Mouse (Mus musculus): ENCODE results near the gene Ranbp17. TPM values are rescaled to one million over a fixed set of nuclear protein-coding genes. Genes with fewer than 3 reads are reported as not detected.

Ranbp17 gene
- total and polyA plus RNA-seq, 3 experiments, result 0.09 TPM; not detected in 2

DNA sequence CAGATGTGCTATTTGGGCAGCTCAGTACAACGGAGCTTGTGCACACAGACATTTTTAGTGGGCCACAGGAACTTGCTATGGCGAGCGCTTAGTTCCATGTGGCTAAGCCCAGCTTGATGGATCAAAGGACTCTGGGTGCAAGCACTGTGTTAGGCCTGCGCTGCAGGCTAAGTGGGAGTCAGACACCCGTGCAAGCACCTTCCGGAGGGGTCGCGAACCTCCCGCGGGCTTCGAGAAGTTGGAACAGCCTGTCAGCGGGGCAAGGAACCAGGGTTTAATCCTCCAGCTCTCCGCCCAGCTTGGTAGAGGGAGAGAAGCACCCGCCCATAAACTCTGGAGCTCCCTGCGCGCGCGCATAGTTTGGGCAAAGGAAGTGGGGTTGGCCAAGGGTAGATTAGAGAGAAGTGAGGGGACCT is 332.8 kb downstream of the Ranbp17 start:
- in situ Hi-C loops (cut with MboI; ENCODE audit: low pct_ligation_motif_present, low pct_unique_long_range_greater_than_20kb, low sequenced_read_pairs) (no loop called here), dilution Hi-C loops (cut with MboI; ENCODE audit: extremely low pct_ligation_motif_present, extremely low pct_unique_long_range_greater_than_20kb, low sequenced_read_pairs) (no loop called here)
- Histone ChIP-seq H3K79me2 (replicated peaks; ENCODE audit: control insufficient read depth, extremely low read depth, insufficient read depth, poor library complexity, severe bottlenecking) (no peaks in the 10 kb centered on the region), H3K4me3 (replicated peaks in 1 of 3; ENCODE audit: low read depth in 2 of 3, low read length in 2 of 3, poor library complexity in 1 of 3) (no peak overlapping the region), H3K36me3 (replicated peaks in 1 of 2; ENCODE audit: control insufficient read depth in 1 of 2, insufficient read depth in 1 of 2, low read length in 1 of 2) (no peaks in the 10 kb centered on the region), H3K9ac (ENCODE audit: insufficient read depth, low read depth) (no peak overlapping the region), H3K27ac (ENCODE audit: insufficient read depth, low read depth) (no peak overlapping the region), H3K9me3 (replicated peaks; ENCODE audit: low read length) (no peaks in the 10 kb centered on the region), H3K4me1 (ENCODE audit: control insufficient read depth in 1 of 2, insufficient read depth in 2 of 2) (peaks cover 2 to 25% of the 10 kb centered on the region in 2 experiments), H3K4me2 (ENCODE audit: insufficient read depth, low read depth, poor library complexity, severe bottlenecking) (no peak overlapping the region), H3K27me3 (replicated peaks) (no peaks in the 10 kb centered on the region)
- DNase-seq (ENCODE audit: extremely low read depth), result no peak
- TF ChIP-seq HCFC1 (IDR thresholded peaks at IDR 0.05; ENCODE audit: low read depth, low read length) (no peak), PAX5 (IDR thresholded peaks at IDR 0.05; ENCODE audit: low read length) (no peak), ZC3H11A (IDR thresholded peaks at IDR 0.05; ENCODE audit: low read depth, low read length) (no peak)

- Histone ChIP-seq H3K9ac (ENCODE audit: insufficient read depth, low read depth) (no peak overlapping the region), H3K9me3 (replicated peaks; ENCODE audit: low read length) (no peaks in the 10 kb centered on the region), H3K27me3 (replicated peaks) (no peaks in the 10 kb centered on the region), H3K4me2 (ENCODE audit: insufficient read depth, low read depth, poor library complexity, severe bottlenecking) (no peak overlapping the region), H3K79me2 (replicated peaks; ENCODE audit: control insufficient read depth, extremely low read depth, insufficient read depth, poor library complexity, severe bottlenecking) (no peaks in the 10 kb centered on the region), H3K36me3 (replicated peaks in 1 of 2; ENCODE audit: control insufficient read depth in 1 of 2, insufficient read depth in 1 of 2, low read length in 1 of 2) (no peaks in the 10 kb centered on the region), H3K4me1 (ENCODE audit: control insufficient read depth in 1 of 2, insufficient read depth in 2 of 2) (peaks cover 2 to 25% of the 10 kb centered on the region in 2 experiments), H3K27ac (ENCODE audit: insufficient read depth, low read depth) (no peak overlapping the region), H3K4me3 (replicated peaks in 1 of 3; ENCODE audit: low read depth in 2 of 3, low read length in 2 of 3, poor library complexity in 1 of 3) (no peak overlapping the region)
- dilution Hi-C loops (cut with MboI; ENCODE audit: extremely low pct_ligation_motif_present, extremely low pct_unique_long_range_greater_than_20kb, low sequenced_read_pairs), result no loop called here
- in situ Hi-C loops (cut with MboI; ENCODE audit: low pct_ligation_motif_present, low pct_unique_long_range_greater_than_20kb, low sequenced_read_pairs), result loop anchor here (5.0 to 10.0 kb wide), 4 partner anchors 117 to 535 kb away; no protein-coding TSS in a partner anchor
- DNase-seq (ENCODE audit: extremely low read depth), result no peak
- no peak for TF ChIP-seq GABPA (IDR thresholded peaks at IDR 0.05; ENCODE audit: insufficient replicate concordance, low read depth, low read length)
- TF ChIP-seq TCF12 (IDR thresholded peaks at IDR 0.05; ENCODE audit: low read depth, low read length), result no peak
- TF ChIP-seq MAX (IDR thresholded peaks at IDR 0.05; ENCODE audit: low read length), result no peak
- no peak for TF ChIP-seq ZC3H11A (IDR thresholded peaks at IDR 0.05; ENCODE audit: low read depth, low read length)
- TF ChIP-seq ELF1 (IDR thresholded peaks at IDR 0.05; ENCODE audit: low read depth, low read length), result no peak
- no peak for TF ChIP-seq MAFK (IDR thresholded peaks at IDR 0.05; ENCODE audit: insufficient replicate concordance, low read length)
- TF ChIP-seq JUN (IDR thresholded peaks at IDR 0.05; ENCODE audit: insufficient read depth, low read depth, low read length), result no peak
- TF ChIP-seq RAD21 (IDR thresholded peaks at IDR 0.05; ENCODE audit: low read depth, low read length), result no peak
- no peak for TF ChIP-seq POLR2A (IDR thresholded peaks at IDR 0.05; ENCODE audit: low read depth, low read length)
- TF ChIP-seq ZNF384 (IDR thresholded peaks at IDR 0.05; ENCODE audit: low read depth, low read length), result no peak
- no peak for TF ChIP-seq IRF4 (IDR thresholded peaks at IDR 0.05; ENCODE audit: low read depth, low read length)
- no peak for TF ChIP-seq MAZ (IDR thresholded peaks at IDR 0.05; ENCODE audit: low read depth, low read length)
- no peak for TF ChIP-seq ZMIZ1 (IDR thresholded peaks at IDR 0.05; ENCODE audit: low read depth, low read length)
- TF ChIP-seq USF2 (conservative IDR thresholded peaks at IDR 0.05; ENCODE audit: low read depth, low read length), result no peak
- TF ChIP-seq POLR2AphosphoS2 (IDR thresholded peaks at IDR 0.05; ENCODE audit: low read depth, low read length), result no peak
- TF ChIP-seq JUND (conservative IDR thresholded peaks at IDR 0.05; ENCODE audit: low read depth, low read length), result no peak
- no peak for TF ChIP-seq CHD2 (IDR thresholded peaks at IDR 0.05; ENCODE audit: low read length)
- no peak for TF ChIP-seq CTCF (conservative IDR thresholded peaks at IDR 0.05 in 1 of 2, IDR thresholded peaks at IDR 0.05 in 1 of 2; ENCODE audit: low read depth in 2 of 2, low read length in 2 of 2)
- TF ChIP-seq PAX5 (IDR thresholded peaks at IDR 0.05; ENCODE audit: low read length), result no peak
- TF ChIP-seq NELFE (IDR thresholded peaks at IDR 0.05; ENCODE audit: low read depth, low read length), result no peak
Measured at GRCm38 (mm10) chr11:33179802-33180201, 333.7 kb downstream of the Ranbp17 start.
